Mouse (Mus musculus): ENCODE results near the gene Tgif2. TPM values are rescaled to one million over a fixed set of nuclear protein-coding genes. Genes with fewer than 3 reads are reported as not detected.

The Tgif2 gene
- total and polyA plus RNA-seq, 3 experiments: 16.9 to 43.3 TPM; not detected in 1

DNA sequence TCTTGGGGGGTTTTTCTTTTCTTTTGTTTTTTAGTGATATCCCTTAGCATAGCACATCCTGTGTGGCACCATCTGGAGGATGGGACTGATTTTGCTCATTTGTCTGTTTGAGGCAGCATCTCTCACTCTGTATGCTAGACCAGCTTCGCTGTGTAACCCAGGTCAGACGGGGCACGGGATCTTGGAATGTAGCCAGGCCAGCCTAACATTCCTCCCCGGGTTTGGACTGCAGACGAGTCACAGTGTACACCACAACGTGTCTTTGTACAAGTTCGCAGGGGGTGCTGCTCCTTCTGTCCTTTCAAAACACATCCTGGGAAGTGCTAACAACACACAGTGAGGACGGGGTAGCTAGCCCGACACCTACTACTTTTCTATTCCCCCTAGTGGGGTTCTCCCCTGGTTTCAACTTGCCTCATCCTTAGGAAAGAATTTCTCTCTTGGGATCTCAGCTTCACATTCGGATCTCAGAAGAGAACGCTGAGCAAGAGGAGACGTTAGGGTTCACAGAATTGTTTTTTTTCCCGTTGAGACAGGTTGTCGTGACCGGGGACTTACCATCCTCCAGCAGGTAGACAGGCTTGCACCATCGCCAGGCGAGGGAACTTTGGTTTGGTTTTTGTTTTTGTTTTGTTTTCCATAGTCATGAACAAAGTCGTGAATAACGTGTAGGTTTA lies 22.4 kb downstream of the Tgif2 start:
- H3K27me3 ChIP-seq (ENCODE audit: control insufficient read depth in 1 of 2, insufficient read depth in 2 of 2, low read length in 2 of 2): no peaks in the 10 kb centered on the region
- peaks cover 11 to 14% of the 10 kb centered on the region in 2 experiments for H3K36me3 ChIP-seq (ENCODE audit: control insufficient read depth in 1 of 2, insufficient read depth in 2 of 2, low read length in 2 of 2)
- peak; percentile 36; the same call in 1 of the 2 replicates for TF ChIP-seq MXI1 (IDR thresholded peaks at IDR 0.05; ENCODE audit: low read depth, low read length)
- TF ChIP-seq GABPA (IDR thresholded peaks at IDR 0.05; ENCODE audit: low read depth, low read length): no peak
- TF ChIP-seq MAZ (IDR thresholded peaks at IDR 0.05; ENCODE audit: low read depth, low read length): no peak
- peak; percentile 34; the same call in 1 of the 2 replicates for TF ChIP-seq SMC3 (IDR thresholded peaks at IDR 0.05; ENCODE audit: low read depth, low read length)
- 0 out of 2 replicates have a peak, but pooled peaks have one; percentile 31 for TF ChIP-seq SIN3A (IDR thresholded peaks at IDR 0.05; ENCODE audit: low read length)
- no peak for TF ChIP-seq ZKSCAN1 (IDR thresholded peaks at IDR 0.05; ENCODE audit: low read depth, low read length)
- no peak for TF ChIP-seq MAFK (IDR thresholded peaks at IDR 0.05; ENCODE audit: borderline replicate concordance, low read depth, low read length)
- no peak for TF ChIP-seq MEF2A (IDR thresholded peaks at IDR 0.05; ENCODE audit: extremely low read depth, insufficient replicate concordance, low read depth, low read length, poor library complexity, severe bottlenecking)
- H3K79me2 ChIP-seq (ENCODE audit: control insufficient read depth, insufficient read depth, low read length, poor library complexity): peaks cover 43% of the 10 kb centered on the region
- no peaks in the 10 kb centered on the region for H3K9me3 ChIP-seq (replicated peaks; ENCODE audit: insufficient read depth, low read length)
- H3K27ac ChIP-seq (ENCODE audit: control insufficient read depth, low read depth, low read length): peak overlapping the region; percentile 79
- peak overlapping the region; percentile 93 to 97 for H3K4me3 ChIP-seq (ENCODE audit: control insufficient read depth in 1 of 2, insufficient read depth in 1 of 2, low read depth in 2 of 2, low read length in 2 of 2)
- peaks cover 4 to 11% of the 10 kb centered on the region in 2 experiments; a peak in 2 of 4 replicates for H3K4me1 ChIP-seq (ENCODE audit: control insufficient read depth in 1 of 2, insufficient read depth in 2 of 2, low read length in 2 of 2)
- H3K9ac ChIP-seq (ENCODE audit: control insufficient read depth, low read depth, low read length, poor library complexity, severe bottlenecking): peak overlapping the region; percentile 86
- peak; percentile 57 for DNase-seq (ENCODE audit: low read depth, low spot score)

- Histone ChIP-seq H3K9me3 (replicated peaks; ENCODE audit: insufficient read depth, low read length) (no peaks in the 10 kb centered on the region), H3K79me2 (ENCODE audit: control insufficient read depth, insufficient read depth, low read length, poor library complexity) (peaks cover 43% of the 10 kb centered on the region), H3K27me3 (ENCODE audit: control insufficient read depth in 1 of 2, insufficient read depth in 2 of 2, low read length in 2 of 2) (no peaks in the 10 kb centered on the region), H3K4me3 (ENCODE audit: control insufficient read depth in 1 of 2, insufficient read depth in 1 of 2, low read depth in 2 of 2, low read length in 2 of 2) (peak within 1 kb of the TSS; percentile 97 to 100), H3K9ac (ENCODE audit: control insufficient read depth, low read depth, low read length, poor library complexity, severe bottlenecking) (peak within 1 kb of the TSS; percentile 94), H3K36me3 (ENCODE audit: control insufficient read depth in 1 of 2, insufficient read depth in 2 of 2, low read length in 2 of 2) (peaks cover 12 to 14% of the 10 kb centered on the region in 2 experiments), H3K4me1 (ENCODE audit: control insufficient read depth in 1 of 2, insufficient read depth in 2 of 2, low read length in 2 of 2) (peaks cover 4 to 11% of the 10 kb centered on the region in 2 experiments; a peak in 2 of 4 replicates), H3K27ac (ENCODE audit: control insufficient read depth, low read depth, low read length) (peak within 1 kb of the TSS; percentile 80)
- DNase-seq (ENCODE audit: low read depth, low spot score): peak; percentile 98
- TF ChIP-seq ETS1 (IDR thresholded peaks at IDR 0.05; ENCODE audit: low read depth, low read length) (peak; percentile 52; the same call in 1 of the 2 replicates), RAD21 (IDR thresholded peaks at IDR 0.05; ENCODE audit: low read depth, low read length) (peak; percentile 19), SIN3A (IDR thresholded peaks at IDR 0.05; ENCODE audit: low read length) (peak; percentile 79), MAZ (IDR thresholded peaks at IDR 0.05; ENCODE audit: low read depth, low read length) (peak; percentile 62; the same call in 1 of the 2 replicates), USF2 (IDR thresholded peaks at IDR 0.05; ENCODE audit: borderline replicate concordance in 1 of 2, insufficient read depth in 1 of 2, low read depth in 1 of 2, low read length in 2 of 2) (no peak), CTCF (IDR thresholded peaks at IDR 0.05 in 2 of 3, conservative IDR thresholded peaks at IDR 0.05 in 1 of 3; ENCODE audit: control insufficient read depth in 1 of 3, insufficient read depth in 1 of 3, low read depth in 2 of 3, low read length in 3 of 3, poor library complexity in 1 of 3, severe bottlenecking in 1 of 3) (peak in 2 of 3 experiments; percentile 65 to 72; a peak in 5 of 6 replicates), NRF1 (IDR thresholded peaks at IDR 0.05; ENCODE audit: insufficient read depth, low read depth, low read length, poor library complexity, severe bottlenecking) (peak; percentile 76), GABPA (IDR thresholded peaks at IDR 0.05; ENCODE audit: low read depth, low read length) (no peak), MXI1 (IDR thresholded peaks at IDR 0.05; ENCODE audit: low read depth, low read length) (peak; percentile 54; the same call in 1 of the 2 replicates), MAFK (IDR thresholded peaks at IDR 0.05; ENCODE audit: borderline replicate concordance, low read depth, low read length) (no peak), USF1 (IDR thresholded peaks at IDR 0.05; ENCODE audit: low read depth, low read length) (0 out of 2 replicates have a peak, but pooled peaks have one; percentile 37), KAT2A (conservative IDR thresholded peaks at IDR 0.05; ENCODE audit: low read depth, low read length) (no peak; the same call in 1 of the 2 replicates), POLR2A (IDR thresholded peaks at IDR 0.05; ENCODE audit: control insufficient read depth in 1 of 2, insufficient read depth in 1 of 2, low read depth in 1 of 2, low read length in 2 of 2, poor library complexity in 1 of 2) (peak; percentile 60 to 76; a peak in 3 of 4 replicates), SMC3 (IDR thresholded peaks at IDR 0.05; ENCODE audit: low read depth, low read length) (peak; percentile 48), EP300 (IDR thresholded peaks at IDR 0.05; ENCODE audit: low read depth in 1 of 2, low read length in 2 of 2) (peak in 1 of 2 experiments; percentile 4; a peak in 1 of 4 replicates), ZMIZ1 (IDR thresholded peaks at IDR 0.05; ENCODE audit: low read depth, low read length) (peak; percentile 92), MYB (IDR thresholded peaks at IDR 0.05; ENCODE audit: low read depth, low read length) (no peak), TCF12 (IDR thresholded peaks at IDR 0.05; ENCODE audit: low read depth, low read length) (peak; percentile 52), ZC3H11A (IDR thresholded peaks at IDR 0.05; ENCODE audit: low read depth, low read length) (no peak), POLR2AphosphoS2 (IDR thresholded peaks at IDR 0.05; ENCODE audit: low read length) (peak; percentile 52; the same call in 1 of the 2 replicates), HCFC1 (IDR thresholded peaks at IDR 0.05; ENCODE audit: low read depth, low read length) (peak; percentile 89), NELFE (IDR thresholded peaks at IDR 0.05; ENCODE audit: low read depth, low read length) (peak; percentile 76), TBP (IDR thresholded peaks at IDR 0.05; ENCODE audit: low read depth, low read length) (no peak), MEF2A (IDR thresholded peaks at IDR 0.05; ENCODE audit: extremely low read depth, insufficient replicate concordance, low read depth, low read length, poor library complexity, severe bottlenecking) (no peak)
Observed at GRCm38 (mm10) chr2:156862772-156863486, 23.1 kb downstream of the Tgif2 start, which contains the start of gene Rab5if. Gene Rab5if (plus strand): TSS chr2:156863128.
